Mouse (Mus musculus) brown adipose tissue, adult 24 weeks (tissue): ENCODE data around the gene Gm49353. TPM values are rescaled to one million over a fixed set of nuclear protein-coding genes. Genes with fewer than 3 reads are reported as not detected.

Source experiments
- H3K27ac ChIP-seq: fragments of 200-500 bp; replicated peaks from 2 replicates; pipeline ENCODE4 v1.5.1; 2012; ENCODE audit warnings: low read depth, mild to moderate bottlenecking, low read length
- H3K4me1 ChIP-seq: fragments of 200-500 bp; 2 replicates; pipeline ENCODE4 v1.6.1; 2012; ENCODE audit warnings: low read length, mixed read lengths; ENCODE audit not compliant: control insufficient read depth, insufficient read depth, insufficient read length
- H3K4me3 ChIP-seq: fragments of 200-500 bp; 2 replicates; pipeline ENCODE4 v1.5.1; 2012; ENCODE audit warnings: low read depth, mild to moderate bottlenecking, low read length, moderate library complexity; ENCODE audit not compliant: insufficient read depth
- polyA plus RNA-seq: library from polyadenylated mRNA; stranded (reverse); fragments of >200 nt; gene quantifications from 2 replicates; pipeline ENCODE4 v1.2.4, GENCODE M21; 2012; ENCODE audit not compliant: missing spikeins, insufficient read depth, insufficient read length

Gm49353 gene
- polyA plus RNA-seq, 1 experiment, result 2.0 TPM

DNA sequence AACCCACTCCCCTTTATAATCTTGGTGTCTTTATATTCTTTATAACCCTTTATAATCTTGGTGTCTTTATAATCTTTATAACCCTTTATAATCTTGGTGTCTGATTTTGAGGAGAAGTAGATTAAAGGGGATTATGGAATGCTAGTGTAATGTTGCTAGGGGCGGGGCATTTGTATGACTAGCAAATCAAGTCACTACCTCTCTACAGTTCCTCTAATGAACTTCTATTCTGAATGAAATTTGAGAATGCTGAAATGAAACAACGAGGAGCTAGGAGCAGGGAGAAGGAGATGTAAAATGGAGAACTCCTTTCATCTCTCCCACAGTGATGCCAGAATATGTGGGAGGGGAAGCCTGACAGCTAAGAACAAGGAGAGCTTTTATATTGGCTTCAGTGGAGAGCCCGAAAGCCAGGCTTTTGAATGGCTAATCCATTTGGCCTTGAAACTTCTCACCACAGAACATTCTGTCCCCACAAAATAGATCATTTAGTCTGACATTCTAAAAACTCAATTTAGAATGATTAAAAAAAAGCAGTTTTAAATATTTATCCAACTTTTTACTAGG lies 14.9 kb downstream of the Gm49353 start:
- Histone ChIP-seq H3K27ac (no peak overlapping the region), H3K4me1 (no peaks in the 10 kb centered on the region), H3K4me3 (no peak overlapping the region)

DNA sequence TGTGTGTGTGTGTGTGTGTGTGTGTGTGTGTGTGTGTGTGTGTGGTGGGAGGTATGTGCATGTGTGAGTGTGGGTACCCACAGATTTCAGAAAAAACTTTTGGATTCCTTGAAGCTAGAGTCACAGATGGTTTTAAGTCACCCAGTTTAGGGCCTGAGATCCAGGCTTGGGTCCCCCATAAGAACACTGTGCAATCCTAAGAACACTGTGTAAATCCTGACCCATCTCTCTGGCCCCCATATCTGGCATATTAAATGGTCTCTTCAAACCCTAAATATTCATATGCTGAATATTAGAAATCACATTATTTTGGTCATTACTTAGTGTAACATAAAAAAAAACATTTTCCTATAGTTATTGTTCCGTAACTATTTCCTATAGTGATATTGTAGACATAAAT lies 18.2 kb downstream of the Gm49353 start:
- Histone ChIP-seq H3K4me1 (no peaks in the 10 kb centered on the region), H3K4me3 (no peak overlapping the region), H3K27ac (no peak overlapping the region)

DNA sequence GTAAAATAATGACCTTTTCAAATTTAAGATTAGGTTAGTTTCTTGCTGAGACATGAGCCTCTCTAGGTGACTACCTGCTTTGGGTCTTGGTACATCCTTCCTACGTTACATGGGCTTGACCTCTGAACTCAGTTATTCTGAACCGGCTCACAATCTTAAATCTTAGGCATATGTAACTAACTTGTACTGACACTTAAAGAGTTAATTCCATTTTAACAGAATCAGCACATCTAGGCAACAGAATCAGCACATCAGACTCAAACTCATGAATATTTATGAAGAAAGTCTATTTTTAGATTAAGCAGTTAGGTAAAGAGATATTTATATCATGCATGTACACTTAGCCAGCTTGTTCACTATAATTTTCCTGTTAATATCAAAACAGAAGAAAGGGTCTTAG lies 18.7 kb downstream of the Gm49353 start:
- H3K27ac ChIP-seq, result no peak overlapping the region
- no peak overlapping the region for H3K4me3 ChIP-seq
- H3K4me1 ChIP-seq, result no peaks in the 10 kb centered on the region

GRCm38 (mm10) chr10:29225329-29225728 lies 26.6 kb downstream of the Gm49353 start:
- Histone ChIP-seq H3K27ac (peak overlapping the region; percentile 45; the same call in 1 of the 2 replicates), H3K4me3 (no peak overlapping the region)

DNA sequence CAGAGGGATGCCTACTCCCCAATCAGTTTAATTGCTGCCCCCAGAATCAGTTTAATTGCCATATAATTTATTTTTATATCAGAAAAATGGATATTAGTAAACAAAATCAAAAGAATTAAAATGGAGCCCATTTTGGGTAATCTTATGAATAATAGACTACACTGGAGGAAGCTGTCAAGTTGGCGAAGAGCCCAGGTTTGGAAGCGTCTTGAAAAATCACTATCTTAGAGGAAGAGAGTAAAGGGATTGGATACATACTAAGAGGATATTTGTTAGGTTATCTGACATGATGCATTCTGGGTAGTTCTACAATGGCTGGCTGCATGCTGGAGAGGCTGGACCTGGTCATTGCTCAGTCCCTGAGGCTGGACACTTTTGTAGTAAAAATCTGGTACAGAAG lies 32.5 kb downstream of the Gm49353 start:
- Histone ChIP-seq H3K4me3 (no peak overlapping the region), H3K4me1 (no peaks in the 10 kb centered on the region), H3K27ac (no peak overlapping the region)

More at GRCm38 (mm10) chr10:29225329-29225728, 26.6 kb downstream of the Gm49353 start:
- H3K4me1 ChIP-seq, result no peaks in the 10 kb centered on the region

Other genes starting within 250 kb of the Gm49353 start
- gene 2310057J18Rik, start 212.7 kb upstream of the Gm49353 start, polyA plus RNA-seq, result not detected in 2 replicates
- gene Soga3, start 55.1 kb upstream of the Gm49353 start, polyA plus RNA-seq, result not detected in 2 replicates
- gene 9330159F19Rik, start 12.7 kb downstream of the Gm49353 start, polyA plus RNA-seq, result 0.88 and 1.4 TPM in 2 replicates
- 274 and 368 TPM in 2 replicates for gene Echdc1, start 114.2 kb downstream of the Gm49353 start, polyA plus RNA-seq
- 21.6 and 33.1 TPM in 2 replicates for gene Rnf146, start 163.5 kb downstream of the Gm49353 start, polyA plus RNA-seq